24 mouse cellular contexts compared by ENCODE assay signal in genomic region chr12:7411810-7412209, GRCm38 (mm10).
DNase-seq lines count a peak whose midpoint lies in the region; ATAC-seq and TF ChIP-seq lines count a peak whose summit lies in the region.
"Had no signal": no experiment of that assay in that cellular context is flagged by ENCODE, and none has a peak within 500 bp of the region (broad histone marks: within the 10 kb centered on the region; RNA-seq: fewer than 3 reads in every experiment).

No protein-coding gene starts in this region.

- 68% methylated on average over 4 of the region's 4 CpGs for WGBS in forebrain, postnatal 0 days
- 79% methylated on average over 4 of the region's 4 CpGs for WGBS in forebrain, embryonic 15.5 days
- WGBS in intestine, postnatal 0 days, result 86% methylated on average over 4 of the region's 4 CpGs

- no peaks in the 10 kb centered on the region for H3K27me3 ChIP-seq in forebrain, postnatal 0 days (ENCODE audit: insufficient read depth, low read length)
- no peaks in the 10 kb centered on the region for H3K27me3 ChIP-seq in forebrain, embryonic 15.5 days
- no peaks in the 10 kb centered on the region for H3K27me3 ChIP-seq in intestine, postnatal 0 days (replicated peaks; ENCODE audit: control insufficient read depth, insufficient read depth, low read length)
- H3K27me3 ChIP-seq: CH12.LX; embryonic facial prominence, embryonic 12.5 days; forebrain, embryonic 12.5 days; heart, embryonic 13.5 days; hindbrain, embryonic 12.5 days; intestine, embryonic 15.5 days had no signal

- no peak overlapping the region for H3K27ac ChIP-seq in forebrain, postnatal 0 days (ENCODE audit: low read depth, low read length)
- no peak overlapping the region for H3K27ac ChIP-seq in forebrain, embryonic 15.5 days (replicated peaks)
- H3K27ac ChIP-seq in intestine, postnatal 0 days (ENCODE audit: low read depth, low read length), result no peak overlapping the region
- H3K27ac ChIP-seq: embryonic facial prominence, embryonic 12.5 days; forebrain, embryonic 12.5 days; gastrocnemius, adult 2 months; heart, embryonic 13.5 days; hindbrain, embryonic 12.5 days; intestine, embryonic 15.5 days had no signal

- no peaks in the 10 kb centered on the region for H3K36me3 ChIP-seq in forebrain, postnatal 0 days (ENCODE audit: insufficient read depth)
- H3K36me3 ChIP-seq in forebrain, embryonic 15.5 days, result no peaks in the 10 kb centered on the region
- no peaks in the 10 kb centered on the region for H3K36me3 ChIP-seq in intestine, postnatal 0 days (ENCODE audit: control insufficient read depth, insufficient read depth)
- H3K36me3 ChIP-seq: embryonic facial prominence, embryonic 12.5 days; forebrain, embryonic 12.5 days; heart, embryonic 13.5 days; hindbrain, embryonic 12.5 days; intestine, embryonic 15.5 days had no signal

- TF ChIP-seq CTCF in forebrain, postnatal 0 days (IDR thresholded peaks at IDR 0.05; ENCODE audit: low read depth), result peak; percentile 30; the same call in 1 of the 2 replicates
- TF ChIP-seq CTCF in intestine, postnatal 0 days (IDR thresholded peaks at IDR 0.05; ENCODE audit: low read depth), result no peak

- no peaks in the 10 kb centered on the region for H3K4me1 ChIP-seq in forebrain, postnatal 0 days (ENCODE audit: insufficient read depth)
- H3K4me1 ChIP-seq in forebrain, embryonic 15.5 days, result no peaks in the 10 kb centered on the region
- no peaks in the 10 kb centered on the region for H3K4me1 ChIP-seq in intestine, postnatal 0 days (replicated peaks; ENCODE audit: control insufficient read depth, insufficient read depth, low read length)
- H3K4me1 ChIP-seq: embryonic facial prominence, embryonic 12.5 days; forebrain, embryonic 12.5 days; heart, embryonic 13.5 days; hindbrain, embryonic 12.5 days; intestine, embryonic 15.5 days had no signal

- H3K9ac ChIP-seq in forebrain, postnatal 0 days, result no peak overlapping the region
- H3K9ac ChIP-seq in forebrain, embryonic 15.5 days (replicated peaks), result no peak overlapping the region
- H3K9ac ChIP-seq in intestine, postnatal 0 days (ENCODE audit: low read depth, low read length), result no peak overlapping the region
- H3K9ac ChIP-seq: embryonic facial prominence, embryonic 12.5 days; forebrain, embryonic 12.5 days; heart, embryonic 13.5 days; hindbrain, embryonic 12.5 days; intestine, embryonic 15.5 days had no signal

- intact Hi-C loops in left cerebral cortex, postnatal 14 days (cut with DNase I), result no loop called here

- peak; percentile 42; the same call in 1 of the 2 replicates for ATAC-seq in forebrain, postnatal 0 days
- no peak for ATAC-seq in forebrain, embryonic 15.5 days (replicated peaks)
- no peak for ATAC-seq in intestine, postnatal 0 days
- ATAC-seq: activated CD4-positive, CD25-positive, alpha-beta regulatory T cell, adult 4 months; intestine, embryonic 15.5 days; Patski had no signal

- DNase-seq in forebrain, postnatal 0 days, result peak; percentile 72
- DNase-seq in left cerebral cortex, postnatal 14 days (ENCODE audit: low spot score in 2 of 2), result peak; percentile 13 to 16
- no peak for DNase-seq in left cerebral cortex, adult 11 months (ENCODE audit: low spot score)
- peak; percentile 61 for DNase-seq in brain, adult 2 months (ENCODE audit: low read depth, low spot score)
- peak; percentile 18 for DNase-seq in brain, embryonic 18.5 days (ENCODE audit: low read depth, low spot score)
- DNase-seq: adrenal gland, postnatal 14 days; cerebellum, adult 11 months; cerebellum, adult 8-10 months; cerebellum, postnatal 14 days; embryo, embryonic 11 days; gastrocnemius, adult 2 months; gastrocnemius, postnatal 36 days; heart, adult 11 months; heart, postnatal 4 days had no signal

- H3K4me3 ChIP-seq in forebrain, postnatal 0 days (ENCODE audit: low read depth, low read length), result no peak overlapping the region
- no peak overlapping the region for H3K4me3 ChIP-seq in forebrain, embryonic 15.5 days
- no peak overlapping the region for H3K4me3 ChIP-seq in intestine, postnatal 0 days (ENCODE audit: low read depth, low read length)
- H3K4me3 ChIP-seq: embryonic facial prominence, embryonic 12.5 days; forebrain, embryonic 12.5 days; gastrocnemius, adult 2 months; heart, embryonic 13.5 days; hindbrain, embryonic 12.5 days; intestine, embryonic 15.5 days had no signal

- no peak overlapping the region for H3K4me2 ChIP-seq in forebrain, postnatal 0 days (ENCODE audit: low read depth)
- H3K4me2 ChIP-seq in forebrain, embryonic 15.5 days (replicated peaks), result no peak overlapping the region
- no peak overlapping the region for H3K4me2 ChIP-seq in intestine, postnatal 0 days (replicated peaks; ENCODE audit: low read depth)
- H3K4me2 ChIP-seq: embryonic facial prominence, embryonic 12.5 days; forebrain, embryonic 12.5 days; heart, embryonic 13.5 days; hindbrain, embryonic 12.5 days; intestine, embryonic 15.5 days had no signal

- no peaks in the 10 kb centered on the region for H3K9me3 ChIP-seq in forebrain, postnatal 0 days (ENCODE audit: low read length)
- no peaks in the 10 kb centered on the region for H3K9me3 ChIP-seq in forebrain, embryonic 15.5 days
- no peaks in the 10 kb centered on the region for H3K9me3 ChIP-seq in intestine, postnatal 0 days (ENCODE audit: control insufficient read depth)
- H3K9me3 ChIP-seq: embryonic facial prominence, embryonic 12.5 days; forebrain, embryonic 12.5 days; heart, embryonic 13.5 days; hindbrain, embryonic 12.5 days; intestine, embryonic 15.5 days had no signal
